Mouse (Mus musculus) E14TG2a.4 (cell line): ENCODE measurements around the gene Phxr2.

Source experiments
- CTCF ChIP-seq: conservative IDR thresholded peaks from 2 replicates; pipeline ENCODE4 v1.5.1; 2014; ENCODE audit warnings: low read length
- POU5F1 ChIP-seq: IDR thresholded peaks from 2 replicates; pipeline ENCODE4 v1.6.1; 2014; ENCODE audit warnings: low read length, borderline replicate concordance

GRCm38 (mm10) chr10:99093364-99093763 lies 32.8 kb downstream of the Phxr2 start:
- TF ChIP-seq CTCF = no peak
- TF ChIP-seq POU5F1 = no peak
